Mouse (Mus musculus) layer of hippocampus, postnatal 36 days (tissue): ENCODE measurements around the gene Sufu. TPM values are rescaled to one million over a fixed set of nuclear protein-coding genes. Genes with fewer than 3 reads are reported as not detected.

Source experiments
- DNase-seq, 2 experiments: peaks; one replicate each; pipeline ENCODE4 v3.0.0; 2022
- total RNA-seq, 2 experiments: library from RNA; stranded (reverse); gene quantifications; 2 replicates each; pipeline ENCODE4 v1.2.3; 2021

Sufu gene
- total RNA-seq, 2 experiments from 2014 or later, result 18.3 to 22.6 TPM

DNA sequence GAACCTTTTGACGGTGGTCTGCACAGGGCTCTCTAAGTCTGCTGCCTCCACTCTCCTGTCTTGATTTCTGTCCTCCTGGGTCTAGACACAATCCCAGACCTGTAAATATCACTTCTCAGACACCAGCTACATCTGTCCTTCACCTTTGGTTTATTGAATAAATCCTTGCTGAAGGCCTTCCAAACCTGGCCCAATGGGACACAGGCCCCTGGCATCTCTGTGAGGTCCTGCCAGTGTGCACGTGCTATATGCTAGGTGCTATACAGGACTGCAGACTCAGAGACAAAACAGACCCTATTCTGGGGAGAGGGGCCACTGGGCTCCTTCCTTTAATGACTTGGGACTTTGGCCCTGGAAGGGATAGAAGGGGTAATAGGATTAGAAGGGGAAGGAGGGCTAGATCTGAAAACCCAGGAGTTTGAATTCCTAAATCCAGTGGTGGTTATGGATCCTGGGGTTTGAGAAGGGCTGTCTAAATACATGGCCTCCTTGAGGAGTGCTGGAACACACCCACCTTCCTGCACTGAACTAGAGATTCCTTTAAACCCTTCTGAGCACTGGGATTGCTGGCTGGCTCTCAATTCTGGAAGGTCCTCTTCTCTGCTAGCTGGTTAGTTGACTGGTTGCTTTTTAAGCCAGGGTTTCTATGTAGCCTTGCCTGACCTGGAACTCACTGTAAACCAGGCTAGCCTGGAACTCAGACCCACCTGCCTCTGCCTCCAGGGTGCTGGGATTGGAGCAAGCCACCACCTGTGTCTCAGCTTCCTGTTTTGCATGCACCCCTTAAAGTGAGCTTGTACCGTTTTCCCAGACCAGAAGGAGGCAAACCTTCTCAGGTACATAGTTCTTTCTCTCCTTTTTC, 120.2 kb downstream of the Sufu start:
- no peak for DNase-seq

DNA sequence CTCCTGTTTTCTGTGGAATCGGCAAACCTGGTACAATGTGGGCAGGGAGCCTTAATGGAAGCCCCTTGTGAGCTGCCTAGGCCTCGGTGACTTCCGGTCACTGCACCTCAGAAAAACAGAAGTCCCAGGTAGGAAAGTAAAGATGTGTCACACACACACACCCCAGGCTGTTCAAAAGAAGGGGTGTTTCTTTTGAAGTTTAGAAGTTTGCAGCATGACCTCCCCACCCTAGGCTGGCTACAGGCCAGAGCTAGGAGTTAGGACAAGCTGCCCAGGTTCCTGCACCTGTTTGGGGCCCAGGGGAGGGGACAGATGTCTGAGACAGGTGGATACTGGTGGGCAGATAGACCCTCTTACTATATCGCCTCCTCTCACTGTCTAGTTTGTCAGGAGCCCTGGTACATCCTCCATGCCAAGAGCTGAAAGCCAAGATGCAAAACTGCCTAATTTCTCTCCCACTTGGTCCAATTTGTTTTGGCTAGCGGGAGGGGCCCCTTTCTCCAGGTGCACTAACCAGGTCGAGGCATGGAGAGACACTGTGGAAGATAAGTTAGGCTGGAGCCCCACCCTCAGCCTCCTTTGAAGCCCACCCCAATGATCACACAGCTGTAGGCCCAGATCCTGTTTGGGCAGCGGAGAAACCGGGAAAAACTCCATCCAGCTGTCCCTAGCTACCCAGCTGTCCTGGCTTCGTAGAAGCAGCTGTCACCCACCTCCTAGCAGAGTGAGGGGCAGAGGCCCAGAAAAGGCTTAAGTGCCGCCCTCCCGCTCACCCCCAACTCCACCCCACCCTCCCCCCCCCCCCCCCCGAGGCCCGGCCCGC, 121.0 kb downstream of the Sufu start:
- no peak for DNase-seq

DNA sequence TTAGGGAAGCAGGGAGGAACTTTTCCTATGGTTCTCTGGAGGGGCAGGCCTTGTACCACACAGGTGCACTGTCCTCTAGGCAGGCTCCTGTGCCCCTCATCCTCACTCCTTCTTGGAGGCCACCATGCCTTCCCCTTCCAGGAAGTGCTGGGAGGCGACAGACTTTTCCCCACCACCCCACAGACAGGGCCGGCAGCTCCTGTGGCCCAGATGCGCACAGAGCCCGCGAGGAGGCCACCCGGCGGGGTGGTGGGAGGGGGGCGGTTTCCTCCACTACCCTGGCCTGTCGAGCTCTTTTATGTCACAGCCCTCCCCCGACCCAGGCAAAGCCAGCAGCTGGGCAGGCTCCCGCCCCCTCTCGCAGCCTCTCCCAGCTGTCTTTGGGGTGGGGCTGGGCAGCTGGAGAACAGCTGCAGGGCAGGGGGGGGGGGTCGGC, 121.7 kb downstream of the Sufu start:
- DNase-seq, result no peak

DNA sequence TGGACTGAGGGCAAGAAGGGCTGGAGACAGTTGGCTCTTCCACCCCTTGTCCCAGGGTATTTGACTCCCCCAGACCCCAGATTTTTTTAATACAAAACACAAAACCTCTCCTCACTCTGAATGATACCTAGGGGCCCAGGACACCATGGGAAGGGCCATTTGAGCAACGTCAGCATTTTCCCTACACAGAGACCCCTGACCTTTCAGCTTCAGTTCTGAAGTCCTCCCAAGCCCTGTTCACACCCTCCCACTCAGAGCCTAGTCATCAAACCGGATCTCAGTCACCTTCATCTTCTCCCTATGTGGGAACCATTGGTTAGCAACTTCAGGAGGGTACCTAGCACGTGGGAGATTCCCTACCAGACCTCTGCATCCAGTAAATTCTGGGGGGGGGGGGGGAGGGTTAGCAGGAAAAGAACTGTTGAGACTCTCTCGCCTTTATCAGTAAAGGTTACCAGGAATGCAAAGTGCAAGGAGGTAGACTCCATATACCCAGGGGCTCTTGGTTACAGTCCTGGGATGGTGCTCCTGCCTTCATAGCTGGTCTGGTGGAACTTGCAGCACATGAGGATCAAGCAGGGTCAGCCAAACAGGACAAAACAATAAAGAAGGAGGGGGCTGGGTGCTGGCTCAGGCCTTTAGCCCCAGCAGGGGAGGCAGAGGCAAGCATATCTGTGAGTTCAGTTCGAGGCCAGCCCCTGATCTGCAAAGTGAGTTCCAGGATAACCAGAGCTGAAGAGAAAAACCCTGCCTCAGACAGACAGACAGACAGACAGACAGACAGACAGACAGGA, 122.3 kb downstream of the Sufu start:
- no peak for DNase-seq

DNA sequence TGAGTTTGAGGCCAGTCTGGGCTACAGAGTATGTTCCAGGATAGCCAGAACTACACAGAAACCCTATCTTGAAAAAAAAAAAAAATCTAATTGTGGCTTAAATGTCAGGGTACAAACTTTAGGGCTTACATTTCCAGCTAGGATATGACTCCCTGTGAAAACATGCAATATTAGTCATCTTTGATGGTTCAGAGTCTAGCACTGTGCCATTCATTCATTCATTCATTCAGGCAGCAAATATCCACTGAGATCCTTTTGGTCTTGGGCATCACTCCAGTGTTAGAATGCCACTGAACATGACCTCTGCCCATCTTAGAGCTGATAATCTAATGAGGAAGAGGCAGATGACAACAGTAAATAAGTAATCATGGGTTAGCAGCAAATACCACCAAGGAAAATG, 125.0 kb downstream of the Sufu start:
- DNase-seq, result no peak

DNA sequence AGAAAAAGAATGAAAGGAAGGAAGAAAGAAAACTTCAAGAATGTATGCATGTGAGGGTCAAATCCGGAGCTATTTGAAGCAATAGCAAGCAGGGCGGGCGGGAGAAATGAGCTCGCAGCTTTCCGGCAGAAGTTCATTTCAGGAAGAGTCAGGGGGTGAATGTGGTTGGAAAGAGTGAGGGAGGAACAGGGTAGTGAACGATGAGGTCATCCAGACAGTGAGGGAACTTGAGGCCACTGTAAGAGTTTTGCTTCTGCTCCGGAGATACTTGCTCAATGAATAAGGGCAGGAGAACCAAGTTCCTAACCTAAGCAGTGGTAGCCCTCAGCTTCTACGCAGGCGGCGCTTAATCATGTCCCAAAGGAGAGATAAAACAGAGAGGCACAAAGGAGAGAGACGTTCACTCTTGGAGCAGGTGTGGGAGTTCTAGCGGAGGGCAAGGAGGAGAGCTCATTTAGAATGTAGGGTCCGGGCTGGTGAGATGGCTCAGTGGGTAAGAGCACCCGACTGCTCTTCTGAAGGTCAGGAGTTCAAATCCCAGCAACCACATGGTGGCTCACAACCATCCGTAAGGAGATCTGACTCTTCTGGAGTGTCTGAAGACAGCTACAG, 125.8 kb downstream of the Sufu start:
- DNase-seq, result no peak

DNA sequence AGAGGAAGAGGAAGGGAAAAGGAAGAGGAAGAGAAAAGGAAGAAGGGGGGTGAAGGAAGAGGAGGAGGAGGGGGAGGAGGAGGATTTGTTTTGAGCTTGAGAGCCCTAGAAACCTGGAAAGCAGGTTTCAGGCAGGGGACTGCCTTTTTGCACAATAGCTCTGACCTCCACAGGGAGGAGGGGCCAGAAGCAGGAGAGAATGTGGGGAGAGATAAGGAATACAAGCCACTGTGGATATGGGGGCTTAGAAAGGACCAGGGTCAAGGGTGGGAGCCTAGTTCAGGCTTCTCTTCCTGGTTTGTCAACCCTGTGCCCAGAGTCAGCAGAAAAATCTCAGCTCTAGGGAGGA, 126.4 kb downstream of the Sufu start:
- no peak for DNase-seq

DNA sequence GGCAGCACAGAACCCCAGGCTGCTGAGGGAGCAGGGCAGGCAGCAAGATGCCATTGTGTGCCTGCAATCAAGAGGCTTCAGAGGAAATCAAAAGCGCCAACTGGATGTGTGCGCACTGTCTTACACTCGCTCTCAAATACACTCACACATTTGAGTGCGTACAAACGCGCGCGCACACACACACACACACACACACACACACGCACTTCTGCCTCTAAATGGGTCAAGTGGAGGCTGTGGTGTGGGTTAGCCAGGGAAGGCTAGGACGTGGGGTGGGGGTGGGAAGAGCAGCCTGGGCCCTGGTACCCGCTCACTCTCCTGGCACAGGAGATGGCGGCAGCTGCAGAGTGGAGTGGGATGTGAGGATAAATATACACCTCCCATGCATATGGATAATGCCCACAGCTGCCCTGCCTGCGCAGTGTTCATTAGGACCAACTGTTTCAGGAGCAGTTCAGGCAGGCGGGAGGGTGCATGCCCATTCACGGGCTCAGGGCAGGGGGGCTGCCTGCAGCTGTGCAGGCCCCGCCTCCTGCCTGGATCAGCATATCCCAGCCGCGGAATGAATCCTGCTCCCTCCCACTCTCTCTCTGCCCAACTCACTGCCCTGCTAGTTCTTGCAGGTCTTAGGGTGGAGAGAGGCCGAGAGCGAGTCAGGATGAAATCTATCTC, 126.9 kb downstream of the Sufu start:
- DNase-seq, result peak; percentile 66 to 79

DNA sequence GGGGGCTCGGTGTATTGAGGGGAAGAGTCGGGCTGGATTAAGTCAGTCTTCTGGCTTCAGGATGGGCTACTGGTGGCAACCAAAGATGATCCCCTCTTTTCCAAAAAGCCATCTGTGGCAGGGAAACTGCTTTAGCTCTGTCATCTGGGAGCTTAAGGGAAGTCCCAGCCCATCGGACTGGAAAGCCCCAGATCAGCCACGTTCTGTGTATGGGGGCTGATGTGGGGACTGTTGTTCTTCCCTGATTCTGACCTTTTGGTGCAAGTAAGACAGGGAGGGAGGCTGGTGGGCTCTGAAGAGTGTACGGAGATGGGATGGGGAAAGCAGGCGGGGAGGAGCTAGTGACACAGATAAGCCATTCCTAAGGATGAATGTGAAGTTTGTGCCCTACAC, 127.5 kb downstream of the Sufu start:
- no peak for DNase-seq

DNA sequence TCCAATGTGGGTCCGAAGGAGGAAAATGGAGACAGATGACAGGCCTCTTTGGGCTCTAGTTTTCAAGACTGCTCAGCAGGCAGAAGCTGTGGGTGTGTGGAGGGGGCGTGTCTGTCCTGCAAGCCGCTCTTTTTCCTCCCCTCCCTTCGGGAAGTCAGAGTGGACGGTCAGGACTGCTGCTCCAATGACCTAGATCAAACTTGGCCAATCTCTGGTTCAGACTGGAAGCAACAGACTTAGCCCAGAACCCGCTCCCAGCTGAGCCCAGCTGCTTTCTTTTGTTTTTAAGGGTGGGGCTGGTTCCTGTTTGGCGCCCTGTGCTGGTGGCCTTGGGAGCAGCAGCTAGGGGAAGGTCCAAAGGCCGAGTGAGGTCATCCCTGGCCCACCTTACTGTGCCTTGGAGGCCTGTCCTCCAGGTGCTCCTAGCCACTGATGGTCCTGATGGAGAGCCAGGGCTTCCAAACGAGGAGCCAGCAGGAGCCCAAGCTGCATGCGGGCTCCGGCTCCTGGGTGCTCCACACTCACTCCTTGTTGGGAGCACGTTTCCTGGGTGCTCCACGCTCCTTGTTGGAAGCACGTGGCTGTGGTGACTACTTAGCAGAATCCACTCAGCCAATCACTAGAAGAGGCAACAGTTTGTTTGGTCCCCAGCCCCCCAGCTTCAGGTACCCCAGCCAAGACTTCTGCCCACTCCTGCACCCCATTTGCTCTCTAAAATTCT, 128.1 kb downstream of the Sufu start:
- DNase-seq, result no peak

DNA sequence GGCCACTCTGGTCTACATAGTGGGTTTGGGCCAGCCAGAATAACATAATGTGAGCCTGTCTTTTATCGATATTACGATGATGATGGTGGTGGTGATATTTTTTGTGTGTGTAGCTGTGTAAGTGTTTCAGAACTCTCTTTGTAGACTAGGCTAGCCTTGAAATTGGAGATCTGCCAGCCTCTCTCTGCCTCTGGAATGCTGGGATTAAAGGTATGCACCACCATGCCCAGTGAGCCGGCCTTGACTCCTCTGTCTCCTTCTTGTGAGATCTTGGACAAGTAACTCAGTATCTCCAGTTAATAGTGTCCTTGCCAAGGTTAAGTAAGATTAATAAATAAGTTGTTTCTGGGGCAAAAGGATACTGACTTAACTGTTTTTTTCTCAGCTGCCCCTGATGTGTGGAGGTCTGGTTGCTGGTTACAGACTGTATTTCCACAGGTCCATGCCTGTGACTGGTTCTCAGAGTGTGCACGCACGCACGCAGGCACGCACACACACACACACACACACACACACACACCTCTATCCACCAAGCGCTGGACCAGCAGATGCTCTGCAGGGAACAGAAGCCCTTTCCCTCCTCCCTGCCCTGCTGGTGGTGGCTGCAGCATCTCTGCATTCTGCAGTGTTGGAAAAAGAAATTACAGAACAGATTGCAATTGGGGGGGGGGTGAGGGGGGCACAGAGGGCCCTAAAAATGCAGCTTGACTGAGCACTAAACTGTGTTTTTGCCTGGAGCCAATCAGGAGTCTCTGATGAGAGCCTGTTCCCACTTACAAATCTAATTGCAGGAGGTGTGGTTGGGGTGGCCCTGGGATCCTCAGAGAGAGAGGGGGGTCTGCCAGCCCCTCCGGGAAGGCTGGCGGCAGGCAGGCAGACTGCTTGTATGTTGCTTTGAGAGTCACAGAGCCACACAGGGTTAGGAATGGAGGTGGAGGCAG, 129.3 kb downstream of the Sufu start:
- no peak for DNase-seq

DNA sequence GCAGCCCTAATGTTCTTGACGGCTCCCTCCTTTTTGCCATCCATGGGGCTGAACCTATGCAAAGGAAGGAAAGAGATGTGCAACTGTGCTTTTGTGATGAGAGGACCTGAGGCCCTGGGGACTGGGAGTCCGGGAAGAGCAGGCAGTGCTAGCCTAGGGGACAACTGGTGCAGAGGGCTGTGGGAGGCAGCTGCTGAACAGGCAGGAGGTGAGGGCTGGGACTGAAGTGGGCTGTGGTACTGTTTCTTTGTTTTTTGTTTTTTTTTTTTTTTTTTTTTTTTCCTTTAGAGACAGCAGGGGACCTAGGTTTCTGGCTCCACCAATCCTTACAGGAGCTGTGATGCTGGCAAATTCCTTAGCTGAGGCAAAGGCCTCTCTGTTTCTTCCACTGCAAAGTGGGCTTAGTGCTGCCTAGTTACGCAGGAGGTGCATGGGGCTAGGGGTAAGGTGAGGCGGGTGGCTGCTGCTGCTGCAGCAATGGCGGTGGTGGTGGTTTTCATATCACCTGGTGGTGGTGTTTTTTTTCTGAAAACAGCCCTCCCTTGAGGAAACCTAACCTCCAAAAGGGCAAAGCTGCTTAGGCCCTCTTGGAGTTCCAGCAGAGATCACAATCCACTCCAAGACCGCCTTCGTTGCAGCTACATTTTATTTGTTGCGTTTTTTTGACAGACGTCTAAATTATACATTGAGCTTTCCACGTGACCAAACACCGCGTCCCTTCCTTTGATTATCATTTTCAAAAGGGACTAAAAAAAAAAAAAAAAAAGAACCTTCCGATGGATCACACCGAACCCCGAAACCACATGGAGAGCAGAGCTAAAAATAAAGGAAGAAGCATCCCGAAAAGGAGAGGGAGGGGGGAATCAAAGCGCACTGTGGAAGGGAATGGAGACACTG, 131.2 kb downstream of the Sufu start:
- DNase-seq, result no peak

DNA sequence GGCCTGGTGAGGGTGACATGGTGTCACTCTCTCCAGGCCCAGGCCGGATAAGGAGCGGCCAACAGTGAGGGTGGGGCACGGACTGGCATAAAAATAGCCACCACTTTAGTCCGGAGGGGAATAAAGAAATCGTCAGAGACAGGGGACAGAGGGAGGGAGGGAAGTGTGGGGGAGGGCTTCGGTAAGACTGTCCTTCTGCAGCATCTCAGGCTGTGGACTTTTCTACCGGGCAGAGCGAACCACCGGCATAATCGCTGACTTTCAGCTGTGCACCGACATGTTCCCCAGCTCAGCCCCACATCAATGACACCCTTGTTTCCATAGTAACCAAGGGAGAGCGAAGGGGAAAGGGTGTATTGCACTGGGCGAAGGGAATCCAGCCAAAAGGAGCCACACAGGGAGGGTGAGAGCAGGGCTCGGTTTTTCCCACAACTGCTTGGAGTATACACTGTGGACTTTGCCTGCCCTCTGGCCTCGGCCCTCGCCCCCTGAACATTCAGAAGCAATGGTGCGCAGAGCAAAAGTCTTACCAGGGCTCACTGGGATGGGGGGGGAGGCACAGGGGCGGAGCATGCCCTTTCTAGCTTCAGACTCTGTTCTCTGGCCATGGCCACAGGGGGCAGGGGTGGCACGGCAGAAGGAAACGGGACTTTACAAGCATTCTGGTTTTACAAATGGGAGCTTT, 132.0 kb downstream of the Sufu start:
- DNase-seq, result peak in 1 of 2 experiments; percentile 61

DNA sequence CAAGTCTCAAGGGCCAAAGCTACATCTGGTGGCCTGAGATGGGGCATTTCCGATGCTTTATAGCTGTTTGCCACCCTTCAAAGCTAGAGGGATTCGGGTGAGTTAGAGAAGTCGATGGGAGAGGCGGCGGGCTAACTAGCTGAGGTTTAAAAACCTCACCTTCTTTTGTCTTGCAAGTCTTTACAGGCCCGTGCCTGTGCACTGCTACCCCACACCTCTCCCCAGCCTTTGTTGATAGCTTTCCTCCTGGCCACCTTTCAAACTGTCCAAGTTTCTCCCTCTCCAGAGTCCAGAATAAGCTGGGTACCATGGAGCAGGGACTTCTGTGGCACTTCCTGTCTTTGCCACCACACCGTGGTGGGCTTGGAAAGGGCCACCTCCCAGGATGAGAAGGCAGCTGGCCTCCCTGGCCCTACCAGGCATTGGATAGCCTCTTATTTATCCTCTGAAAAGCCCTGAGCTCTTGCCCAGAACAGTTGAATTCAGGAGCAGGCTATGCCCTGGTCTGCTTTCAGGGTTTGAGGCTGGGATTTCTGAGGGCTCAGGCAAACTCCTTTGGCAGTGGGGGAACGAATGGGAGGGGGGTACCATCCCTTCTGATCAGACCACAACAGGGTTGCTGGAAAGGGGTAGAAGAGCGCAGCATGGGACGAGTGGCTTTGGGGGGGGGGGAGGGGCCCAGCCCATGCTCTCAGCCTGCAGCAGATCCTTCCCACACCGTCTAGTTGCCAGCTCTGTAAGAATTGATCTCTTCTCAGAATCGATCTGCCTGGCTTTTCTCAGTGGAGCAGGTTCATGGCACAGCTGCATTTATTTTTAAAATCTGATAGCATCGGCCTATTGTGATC, 133.1 kb downstream of the Sufu start:
- DNase-seq, result no peak

DNA sequence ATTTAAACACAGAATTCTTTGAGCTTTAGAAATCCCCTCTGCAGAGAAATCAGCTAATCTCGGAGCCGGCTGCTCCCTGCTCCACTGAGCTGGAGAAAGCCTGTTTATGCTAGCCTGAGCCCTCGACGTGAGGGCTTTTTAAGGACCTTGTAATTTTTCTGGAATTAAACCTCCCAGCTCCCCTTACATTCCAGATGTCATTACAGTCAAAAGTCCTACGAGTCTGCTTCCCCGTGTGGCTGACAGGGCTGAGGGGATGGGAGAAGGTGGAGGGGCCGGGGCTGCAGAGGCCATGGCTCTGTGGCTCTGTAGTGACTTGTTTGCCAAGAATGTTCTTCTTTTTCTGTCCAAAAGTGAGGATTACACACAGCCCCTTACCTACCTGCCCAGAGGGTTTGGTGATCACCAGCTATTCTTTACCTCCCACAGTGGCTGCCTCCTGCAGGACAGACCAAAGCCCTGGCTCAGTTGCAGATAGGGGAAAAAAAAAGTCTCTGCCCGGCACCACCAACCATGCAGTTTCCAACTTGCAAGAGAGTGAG, 133.8 kb downstream of the Sufu start:
- DNase-seq, result no peak

DNA sequence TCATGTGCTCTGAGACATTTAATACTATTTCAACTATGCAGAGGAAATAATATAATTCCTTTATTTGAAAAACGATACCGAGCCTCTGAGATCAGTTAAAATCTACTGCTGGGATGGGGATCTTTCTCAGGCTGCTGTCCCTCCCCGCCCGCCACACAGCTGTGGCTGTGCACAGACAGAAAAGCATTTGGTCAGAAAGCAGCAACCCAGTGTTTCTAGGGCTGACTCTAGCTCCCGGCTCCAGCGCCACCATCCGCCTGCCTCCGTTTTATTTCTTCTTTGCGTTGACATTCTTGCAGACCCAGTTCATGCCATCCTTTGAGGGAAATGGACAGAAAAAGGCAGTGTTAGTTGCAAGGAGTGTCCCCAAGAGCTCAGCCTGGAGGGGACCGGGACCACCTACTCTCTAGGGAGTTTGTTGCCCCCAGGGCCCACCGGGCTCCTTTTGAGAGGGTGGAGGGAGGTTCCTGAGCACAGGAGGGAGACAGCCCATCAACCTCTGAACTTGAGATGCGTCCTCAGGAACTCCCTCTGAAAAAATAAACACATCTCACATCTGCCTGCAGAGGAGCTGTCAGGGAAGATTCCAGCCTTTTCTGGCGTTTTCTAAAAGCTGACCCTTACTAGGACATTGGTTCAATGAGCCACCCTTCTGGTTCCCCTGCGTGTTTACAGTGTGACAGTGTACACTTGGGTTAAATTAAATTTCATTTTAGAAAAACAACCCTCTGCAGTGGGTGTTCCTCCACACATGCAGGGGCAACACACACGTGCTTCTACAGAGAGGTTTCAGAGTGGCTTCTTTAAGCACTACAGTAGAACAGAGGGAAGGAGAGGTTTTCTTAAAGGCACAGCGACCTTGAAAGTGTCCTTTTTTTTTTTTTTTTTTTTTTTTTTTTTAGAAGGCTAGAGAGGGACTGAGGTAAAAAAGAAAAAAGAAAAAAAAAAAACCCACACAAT, 134.7 kb downstream of the Sufu start:
- peak in 1 of 2 experiments; percentile 60 for DNase-seq
